In the genomic region with DNA sequence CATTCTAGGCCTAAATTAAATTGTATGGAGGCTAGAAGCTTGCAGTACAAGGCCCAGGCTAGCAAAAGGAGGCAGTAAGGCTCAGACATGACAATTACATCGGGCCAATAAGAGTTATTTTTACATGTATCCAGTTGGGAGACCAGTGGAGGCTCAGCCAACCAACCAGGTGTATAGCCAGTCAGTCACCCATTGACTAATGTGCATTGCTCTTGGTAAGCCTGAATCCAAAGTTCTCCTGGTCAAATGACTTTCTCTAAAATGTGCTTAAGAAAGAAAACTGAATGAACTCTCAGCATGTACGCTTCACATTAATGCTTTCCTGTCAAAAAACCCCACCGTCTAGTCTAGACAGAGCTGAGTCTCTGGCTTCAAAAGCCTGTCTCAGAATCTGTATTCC, we compare ENCODE assay signal across 24 mouse cellular contexts.
DNase-seq lines count a peak whose midpoint lies in the region; ATAC-seq and TF ChIP-seq lines count a peak whose summit lies in the region.
"Had no signal": no experiment of that assay in that cellular context is flagged by ENCODE, and none has a peak within 500 bp of the region (broad histone marks: within the 10 kb centered on the region; RNA-seq: fewer than 3 reads in every experiment).

No protein-coding gene starts in this region.

- DNase-seq in kidney, adult 2 months, result peak; percentile 65
- DNase-seq in kidney, adult 18-20 months, result no peak
- DNase-seq in kidney, adult 9 months, result peak; percentile 52
- DNase-seq in kidney, postnatal 4 days, result no peak
- peak; percentile 19 for DNase-seq in kidney, postnatal 14 days
- DNase-seq in kidney, postnatal 36 days, result peak; percentile 32 to 54
- no peak for DNase-seq in heart, adult 2 months
- DNase-seq: adrenal gland, adult 2 months; adrenal gland, postnatal 10 days; adrenal gland, postnatal 25 days; cerebellum, adult 11 months; cerebellum, adult 18-20 months; cerebellum, adult 8-10 months; cerebellum, adult 9-11 months; cerebellum, postnatal 14 days; cerebellum, postnatal 36 days; embryo, embryonic 11 days had no signal

- no peak for ATAC-seq in kidney, embryonic 15.5 days (replicated peaks; ENCODE audit: low FRiP score)
- ATAC-seq: forebrain, embryonic 14.5 days had no signal

- no peak overlapping the region for H3K9ac ChIP-seq in kidney, embryonic 15.5 days
- H3K9ac ChIP-seq in heart, adult 2 months (ENCODE audit: low read depth, low read length), result no peak overlapping the region
- H3K9ac ChIP-seq: embryonic facial prominence, embryonic 13.5 days; embryonic facial prominence, embryonic 15.5 days; forebrain, embryonic 12.5 days had no signal

- no peak overlapping the region for H3K4me3 ChIP-seq in kidney, adult 2 months (ENCODE audit: insufficient read depth, low read depth, low read length)
- no peak overlapping the region for H3K4me3 ChIP-seq in kidney, embryonic 15.5 days (replicated peaks)
- H3K4me3 ChIP-seq in heart, adult 2 months, result no peak overlapping the region
- H3K4me3 ChIP-seq: embryonic facial prominence, embryonic 13.5 days; embryonic facial prominence, embryonic 15.5 days; erythroblast, embryonic 14.5 days; forebrain, embryonic 10.5 days; forebrain, embryonic 12.5 days had no signal

- intact Hi-C loops in heart, adult 2 months (cut with DNase I), result no loop called here

- no peaks in the 10 kb centered on the region for H3K27me3 ChIP-seq in kidney, adult 2 months (replicated peaks; ENCODE audit: control insufficient read depth, insufficient read depth, low read length)
- no peaks in the 10 kb centered on the region for H3K27me3 ChIP-seq in kidney, embryonic 15.5 days
- H3K27me3 ChIP-seq in heart, adult 2 months (ENCODE audit: control insufficient read depth, insufficient read depth, low read length), result no peaks in the 10 kb centered on the region
- H3K27me3 ChIP-seq: embryonic facial prominence, embryonic 13.5 days; embryonic facial prominence, embryonic 15.5 days; forebrain, embryonic 12.5 days had no signal

- TF ChIP-seq CTCF in kidney, adult 2 months (conservative IDR thresholded peaks at IDR 0.05; ENCODE audit: insufficient read depth, insufficient read length, low read depth, low read length), result no peak
- TF ChIP-seq CTCF in heart, adult 2 months (IDR thresholded peaks at IDR 0.05), result no peak

- no peaks in the 10 kb centered on the region for H3K36me3 ChIP-seq in kidney, adult 2 months (ENCODE audit: control insufficient read depth, insufficient read depth, low read length)
- H3K36me3 ChIP-seq in kidney, embryonic 15.5 days, result no peaks in the 10 kb centered on the region
- no peaks in the 10 kb centered on the region for H3K36me3 ChIP-seq in heart, adult 2 months (ENCODE audit: control insufficient read depth, insufficient read depth, low read length)
- H3K36me3 ChIP-seq: embryonic facial prominence, embryonic 13.5 days; embryonic facial prominence, embryonic 15.5 days; forebrain, embryonic 10.5 days; forebrain, embryonic 12.5 days had no signal

- TF ChIP-seq EP300 in heart, adult 2 months (IDR thresholded peaks at IDR 0.05; ENCODE audit: insufficient read depth, low read depth, low read length), result no peak

- WGBS in kidney, adult 2 months, result 54% methylated on average over 3 of the region's 3 CpGs
- WGBS in kidney, embryonic 15.5 days, result 84% methylated on average over 3 of the region's 3 CpGs
- 78% methylated on average over 3 of the region's 3 CpGs for WGBS in heart, adult 2 months

- no peak for TF ChIP-seq POLR2A in kidney, adult 2 months (IDR thresholded peaks at IDR 0.05; ENCODE audit: low read depth, low read length)
- TF ChIP-seq POLR2A in heart, adult 2 months (IDR thresholded peaks at IDR 0.05; ENCODE audit: insufficient read depth, low read depth, low read length), result no peak

- H3K4me2 ChIP-seq in kidney, embryonic 15.5 days, result no peak overlapping the region
- H3K4me2 ChIP-seq: embryonic facial prominence, embryonic 13.5 days; embryonic facial prominence, embryonic 15.5 days; forebrain, embryonic 12.5 days had no signal

- H3K79me2 ChIP-seq in heart, adult 2 months (replicated peaks; ENCODE audit: control insufficient read depth, insufficient read depth, low read length), result no peaks in the 10 kb centered on the region

- no peaks in the 10 kb centered on the region for H3K9me3 ChIP-seq in kidney, embryonic 15.5 days (replicated peaks)
- H3K9me3 ChIP-seq: embryonic facial prominence, embryonic 13.5 days; embryonic facial prominence, embryonic 15.5 days; forebrain, embryonic 10.5 days; forebrain, embryonic 12.5 days had no signal

- H3K27ac ChIP-seq in kidney, adult 2 months (ENCODE audit: insufficient read depth, low read depth, low read length), result 0 out of 2 replicates have a peak overlapping the region, but pooled peaks have one; percentile 41
- H3K27ac ChIP-seq in kidney, embryonic 15.5 days, result no peak overlapping the region
- H3K27ac ChIP-seq in heart, adult 2 months, result no peak overlapping the region
- H3K27ac ChIP-seq: embryonic facial prominence, embryonic 13.5 days; embryonic facial prominence, embryonic 15.5 days; forebrain, embryonic 10.5 days; forebrain, embryonic 12.5 days had no signal

- H3K4me1 ChIP-seq in kidney, adult 2 months (ENCODE audit: control insufficient read depth, insufficient read depth, low read length), result peaks cover 3% of the 10 kb centered on the region; the same call in 1 of the 2 replicates
- H3K4me1 ChIP-seq in kidney, embryonic 15.5 days, result no peaks in the 10 kb centered on the region
- no peaks in the 10 kb centered on the region for H3K4me1 ChIP-seq in heart, adult 2 months (ENCODE audit: control insufficient read depth, insufficient read depth, low read length)
- H3K4me1 ChIP-seq: embryonic facial prominence, embryonic 13.5 days; embryonic facial prominence, embryonic 15.5 days; forebrain, embryonic 10.5 days; forebrain, embryonic 12.5 days had no signal

Comparison
In these comparisons a context has a peak if more than half of its experiments do, and no peak if none do; other contexts are left out.
1. DNase-seq: peak in kidney, adult 2 months (single experiment), kidney, adult 9 months (single experiment), kidney, postnatal 14 days (single experiment) and kidney, postnatal 36 days (2 of 2); none in kidney, adult 18-20 months (single experiment), kidney, postnatal 4 days (0 of 2) and heart, adult 2 months (0 of 2).